Mouse (Mus musculus) MEL (cell line): ENCODE measurements around the gene Osbpl10.

ENCODE experiments used
- CHD1 ChIP-seq: IDR thresholded peaks from 2 replicates; pipeline ENCODE4 v1.6.1; 2012; ENCODE audit warnings: low read depth, mild to moderate bottlenecking, inconsistent platforms, low read length, improper control_type of control experiment
- CHD2 ChIP-seq: IDR thresholded peaks from 2 replicates; pipeline ENCODE4 v1.6.1; 2011; ENCODE audit warnings: low read length, improper control_type of control experiment
- CTCF ChIP-seq, 3 experiments: IDR thresholded peaks in 2 of 3; conservative IDR thresholded peaks in 1 of 3; 2 replicates each; pipeline ENCODE4 v1.5.1; 2011 to 2012; ENCODE audit warnings: low read length in 3 of 3, low read depth in 2 of 3, mild to moderate bottlenecking in 2 of 3, improper control_type of control experiment in 1 of 3, inconsistent platforms in 1 of 3, mixed read lengths in 1 of 3, moderate library complexity in 1 of 3; ENCODE audit not compliant: control insufficient read depth in 1 of 3, insufficient read depth in 1 of 3, poor library complexity in 1 of 3, severe bottlenecking in 1 of 3
- ETS1 ChIP-seq: IDR thresholded peaks from 2 replicates; pipeline ENCODE4 v1.6.1; 2012; ENCODE audit warnings: low read depth, mild to moderate bottlenecking, inconsistent platforms, low read length, improper control_type of control experiment, moderate library complexity
- MAFK ChIP-seq: IDR thresholded peaks from 2 replicates; pipeline ENCODE4 v1.6.1; 2011; ENCODE audit warnings: low read depth, mild to moderate bottlenecking, low read length, improper control_type of control experiment, borderline replicate concordance
- MEF2A ChIP-seq: IDR thresholded peaks from 2 replicates; pipeline ENCODE4 v1.6.1; 2014; ENCODE audit warnings: low read depth, mild to moderate bottlenecking, inconsistent platforms, low read length, improper control_type of control experiment; ENCODE audit not compliant: poor library complexity, insufficient replicate concordance, severe bottlenecking; ENCODE audit errors: extremely low read depth
- POLR2A ChIP-seq, 2 experiments: IDR thresholded peaks; 2 replicates each; pipeline ENCODE4 v1.6.1; 2011 to 2012; ENCODE audit warnings: low read length in 2 of 2, mild to moderate bottlenecking in 2 of 2, control low read depth in 1 of 2, improper control_type of control experiment in 1 of 2, low read depth in 1 of 2, moderate library complexity in 1 of 2; ENCODE audit not compliant: control insufficient read depth in 1 of 2, insufficient read depth in 1 of 2, poor library complexity in 1 of 2
- SIN3A ChIP-seq: IDR thresholded peaks from 2 replicates; pipeline ENCODE4 v1.6.1; 2012; ENCODE audit warnings: low read length, improper control_type of control experiment, inconsistent platforms
- TAL1 ChIP-seq: IDR thresholded peaks from 2 replicates; pipeline ENCODE4 v1.6.1; 2012; ENCODE audit warnings: mild to moderate bottlenecking, inconsistent platforms, low read length, moderate library complexity, mixed read lengths
- TCF12 ChIP-seq: IDR thresholded peaks from 2 replicates; pipeline ENCODE4 v1.6.1; 2014; ENCODE audit warnings: low read depth, mild to moderate bottlenecking, inconsistent platforms, low read length, improper control_type of control experiment, moderate library complexity
- ZNF384 ChIP-seq: IDR thresholded peaks from 2 replicates; pipeline ENCODE4 v1.6.1; 2012; ENCODE audit warnings: low read depth, mild to moderate bottlenecking, inconsistent platforms, low read length, improper control_type of control experiment

DNA sequence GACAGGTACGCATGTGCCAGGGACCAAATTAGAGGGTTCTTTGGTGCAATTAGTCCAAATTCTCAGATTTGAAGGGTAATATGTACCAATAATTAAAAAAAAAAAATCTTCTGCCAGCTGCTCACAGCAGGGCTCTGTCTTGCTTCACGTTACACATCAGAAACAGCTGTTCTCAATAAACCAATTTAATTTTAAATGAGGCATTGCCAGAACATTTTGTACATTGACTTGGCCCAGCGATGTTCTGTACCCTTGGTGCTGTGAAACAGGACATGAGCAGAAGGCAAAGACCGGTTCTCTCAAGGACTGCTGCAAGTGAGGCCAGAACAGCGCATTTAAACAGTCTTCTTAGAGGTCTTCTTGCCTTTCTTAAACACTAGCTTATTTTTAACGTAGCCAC is 265.3 kb downstream of the Osbpl10 start:
- TF ChIP-seq CTCF (IDR thresholded peaks at IDR 0.05 in 2 of 3, conservative IDR thresholded peaks at IDR 0.05 in 1 of 3; ENCODE audit: control insufficient read depth in 1 of 3, insufficient read depth in 1 of 3, low read depth in 2 of 3, low read length in 3 of 3, poor library complexity in 1 of 3, severe bottlenecking in 1 of 3): no peak
- TF ChIP-seq MEF2A: no peak
- no peak for TF ChIP-seq CHD2
- no peak for TF ChIP-seq POLR2A (IDR thresholded peaks at IDR 0.05; ENCODE audit: control insufficient read depth in 1 of 2, insufficient read depth in 1 of 2, low read depth in 1 of 2, low read length in 2 of 2, poor library complexity in 1 of 2)
- no peak for TF ChIP-seq TAL1
- no peak for TF ChIP-seq SIN3A
- TF ChIP-seq ETS1: no peak
- TF ChIP-seq ZNF384: no peak
- no peak for TF ChIP-seq CHD1
- no peak for TF ChIP-seq TCF12
- TF ChIP-seq MAFK: no peak
